In genomic region chr11:6064215-6065045, GRCm38 (mm10) we compare ENCODE assay signal across 9 mouse cellular contexts. TPM values are rescaled to one million over a fixed set of nuclear protein-coding genes. Genes with fewer than 3 reads are reported as not detected.
DNase-seq lines count a peak whose midpoint lies in the region; ATAC-seq and TF ChIP-seq lines count a peak whose summit lies in the region.
"Had no signal": no experiment of that assay in that cellular context is flagged by ENCODE, and none has a peak within 500 bp of the region (broad histone marks: within the 10 kb centered on the region; RNA-seq: fewer than 3 reads in every experiment).

No protein-coding gene starts in this region.

- no peak overlapping the region for H3K27ac ChIP-seq in kidney, embryonic 14.5 days (ENCODE audit: low read depth, low read length)
- no peak overlapping the region for H3K27ac ChIP-seq in kidney, adult 2 months (ENCODE audit: insufficient read depth, low read depth, low read length)
- peak overlapping the region; percentile 94 for H3K27ac ChIP-seq in hindbrain, embryonic 16.5 days (ENCODE audit: low read depth, low read length)
- H3K27ac ChIP-seq in midbrain, embryonic 16.5 days (ENCODE audit: low read length): peak overlapping the region; percentile 92

- 4% methylated on average over 25 of the region's 30 CpGs for WGBS in kidney, embryonic 14.5 days
- 3% methylated on average over 30 of the region's 30 CpGs for WGBS in kidney, adult 2 months
- 1% methylated on average over 29 of the region's 30 CpGs for whole genome bisulfite sequencing in hindbrain, embryonic 16.5 days
- WGBS in midbrain, embryonic 16.5 days: 4% methylated on average over 30 of the region's 30 CpGs

- H3K36me3 ChIP-seq in kidney, embryonic 14.5 days (ENCODE audit: control insufficient read depth, insufficient read depth, low read length): no peaks in the 10 kb centered on the region
- no peaks in the 10 kb centered on the region for H3K36me3 ChIP-seq in kidney, adult 2 months (ENCODE audit: control insufficient read depth, insufficient read depth, low read length)
- H3K36me3 ChIP-seq in hindbrain, embryonic 16.5 days (ENCODE audit: control insufficient read depth, insufficient read depth, low read length): no peaks in the 10 kb centered on the region
- no peaks in the 10 kb centered on the region for H3K36me3 ChIP-seq in midbrain, embryonic 16.5 days (ENCODE audit: control insufficient read depth, insufficient read depth, low read length)

- peak overlapping the region; percentile 97 for H3K4me2 ChIP-seq in kidney, embryonic 14.5 days (replicated peaks; ENCODE audit: low read depth, low read length)
- H3K4me2 ChIP-seq in hindbrain, embryonic 16.5 days (ENCODE audit: low read length): peak overlapping the region; percentile 65
- peak overlapping the region; percentile 90 for H3K4me2 ChIP-seq in midbrain, embryonic 16.5 days (ENCODE audit: low read length)

- DNase-seq in kidney, adult 2 months: no peak
- DNase-seq in cerebellum, postnatal 36 days: peak; percentile 39
- no peak for DNase-seq in adrenal gland, adult 18-20 months (ENCODE audit: low spot score in 2 of 2)
- no peak for DNase-seq in spleen, postnatal 4 days (ENCODE audit: low spot score in 2 of 2)
- no peak for DNase-seq in ovary, postnatal 14 days (ENCODE audit: low spot score)

- no peaks in the 10 kb centered on the region for H3K9me3 ChIP-seq in kidney, embryonic 14.5 days (ENCODE audit: control insufficient read depth, low read length)
- no peaks in the 10 kb centered on the region for H3K9me3 ChIP-seq in hindbrain, embryonic 16.5 days (ENCODE audit: control insufficient read depth, low read length)
- no peaks in the 10 kb centered on the region for H3K9me3 ChIP-seq in midbrain, embryonic 16.5 days (replicated peaks; ENCODE audit: control insufficient read depth, low read length, poor library complexity, severe bottlenecking)

- no peak for TF ChIP-seq CTCF in kidney, adult 2 months (conservative IDR thresholded peaks at IDR 0.05; ENCODE audit: insufficient read depth, insufficient read length, low read depth, low read length)

- no peak for TF ChIP-seq POLR2A in kidney, adult 2 months (IDR thresholded peaks at IDR 0.05; ENCODE audit: low read depth, low read length)

- peak overlapping the region; percentile 65 for H3K4me3 ChIP-seq in kidney, embryonic 14.5 days (ENCODE audit: low read length)
- no peak overlapping the region for H3K4me3 ChIP-seq in kidney, adult 2 months (ENCODE audit: insufficient read depth, low read depth, low read length)
- H3K4me3 ChIP-seq in hindbrain, embryonic 16.5 days (ENCODE audit: low read length): peak overlapping the region; percentile 81
- peak overlapping the region; percentile 83 for H3K4me3 ChIP-seq in midbrain, embryonic 16.5 days (ENCODE audit: low read depth, low read length)

- peak overlapping the region; percentile 47 for H3K9ac ChIP-seq in kidney, embryonic 14.5 days (ENCODE audit: low read depth, low read length)
- peak overlapping the region; percentile 87 for H3K9ac ChIP-seq in hindbrain, embryonic 16.5 days (ENCODE audit: low read depth, low read length)
- peak overlapping the region; percentile 95 for H3K9ac ChIP-seq in midbrain, embryonic 16.5 days (ENCODE audit: low read depth, low read length)

- ATAC-seq in kidney, embryonic 14.5 days (ENCODE audit: low FRiP score, low TSS enrichment): no peak
- ATAC-seq in hindbrain, embryonic 16.5 days: no peak
- ATAC-seq in midbrain, embryonic 16.5 days: no peak
- ATAC-seq: Patski had no signal

- peaks cover 60% of the 10 kb centered on the region for H3K27me3 ChIP-seq in kidney, embryonic 14.5 days (ENCODE audit: control insufficient read depth, insufficient read depth, low read length)
- H3K27me3 ChIP-seq in kidney, adult 2 months (replicated peaks; ENCODE audit: control insufficient read depth, insufficient read depth, low read length): peaks cover 2% of the 10 kb centered on the region; the same call in 1 of the 2 replicates
- H3K27me3 ChIP-seq in hindbrain, embryonic 16.5 days (replicated peaks; ENCODE audit: control insufficient read depth, insufficient read depth, low read length): peaks cover 25% of the 10 kb centered on the region
- H3K27me3 ChIP-seq in midbrain, embryonic 16.5 days (ENCODE audit: control insufficient read depth, insufficient read depth, low read depth, low read length): peaks cover 10% of the 10 kb centered on the region

- H3K4me1 ChIP-seq in kidney, embryonic 14.5 days (ENCODE audit: control insufficient read depth, insufficient read depth, low read length): peaks cover 14% of the 10 kb centered on the region
- H3K4me1 ChIP-seq in kidney, adult 2 months (ENCODE audit: control insufficient read depth, insufficient read depth, low read length): no peaks in the 10 kb centered on the region
- peaks cover 22% of the 10 kb centered on the region for H3K4me1 ChIP-seq in hindbrain, embryonic 16.5 days (ENCODE audit: control insufficient read depth, insufficient read depth, low read depth, low read length)
- peaks cover 25% of the 10 kb centered on the region for H3K4me1 ChIP-seq in midbrain, embryonic 16.5 days (ENCODE audit: control insufficient read depth, insufficient read depth, low read length)

RNA-seq across cellular contexts. Expression of gene Camk2b, which starts 1.7 kb away (rescaled TPM):
- polyA plus RNA-seq in kidney, embryonic 14.5 days (2014; fragmentation: Nextera tagmentation; extraction: Ambion mirVana): 4.2 and 4.4 TPM in 2 replicates
- polyA plus RNA-seq in kidney, adult 2 months (2012; rRNA removed): 5.1 and 6.2 TPM in 2 replicates
- polyA plus RNA-seq in hindbrain, embryonic 16.5 days (2015; fragmentation: Nextera tagmentation; extraction: Ambion mirVana): 138 and 140 TPM in 2 replicates
- 150 and 163 TPM in 2 replicates for polyA plus RNA-seq in midbrain, embryonic 16.5 days (2015; fragmentation: Nextera tagmentation; extraction: Ambion mirVana)
- total RNA-seq in adrenal gland, adult 18-20 months (2021): 10 to 100 TPM; 11.5 to 16.9 TPM

Comparison
In these comparisons a context has a peak if more than half of its experiments do, and no peak if none do; other contexts are left out.
1. H3K27ac ChIP-seq: peak in hindbrain, embryonic 16.5 days (single experiment) and midbrain, embryonic 16.5 days (single experiment); none in kidney, embryonic 14.5 days (single experiment) and kidney, adult 2 months (single experiment).
2. DNase-seq: peak in cerebellum, postnatal 36 days (2 of 2); none in kidney, adult 2 months (single experiment), adrenal gland, adult 18-20 months (0 of 2), spleen, postnatal 4 days (0 of 2) and ovary, postnatal 14 days (single experiment).
3. RNA of gene Camk2b, which starts 1.7 kb away (polyA plus RNA-seq): 150 to 163 TPM in midbrain, embryonic 16.5 days and 138 to 140 TPM in hindbrain, embryonic 16.5 days; 5.1 to 6.2 TPM in kidney, adult 2 months and 4.2 to 4.4 TPM in kidney, embryonic 14.5 days; every median in the first group is over 10 times any median in the second.
4. Peak in every context shown above with its lines, with median percentiles within 50 percentile points of each other: H3K4me2 ChIP-seq and H3K9ac ChIP-seq.